12 mouse cellular contexts compared by ENCODE assay signal in the genomic region with DNA sequence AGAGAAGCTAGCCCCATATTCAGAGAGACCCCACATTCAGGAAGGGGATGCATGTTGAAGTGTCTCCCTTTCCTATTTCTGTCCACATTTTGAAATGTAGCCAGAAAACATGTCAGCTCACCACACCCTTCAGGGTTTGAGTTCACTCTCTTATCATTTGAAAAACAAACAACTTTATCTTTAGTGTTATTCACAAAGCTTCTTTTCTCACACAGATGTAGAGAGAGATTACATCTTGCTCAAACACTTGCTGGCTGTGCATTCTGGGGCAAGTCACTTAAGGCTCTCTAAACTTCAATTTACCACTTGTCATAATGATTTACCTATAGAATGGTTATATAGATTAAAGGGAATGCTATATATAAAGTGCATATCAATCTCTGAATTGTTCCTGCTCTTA.
"Had no signal": no experiment of that assay in that cellular context is flagged by ENCODE, and none has a peak within 500 bp of the region (broad histone marks: within the 10 kb centered on the region; RNA-seq: fewer than 3 reads in every experiment).

No protein-coding gene starts in this region.

- H3K4me1 ChIP-seq: limb, embryonic 13.5 days; midbrain, embryonic 12.5 days had no signal

- H3K4me2 ChIP-seq: limb, embryonic 13.5 days; midbrain, embryonic 12.5 days had no signal

- H3K9ac ChIP-seq: limb, embryonic 13.5 days; midbrain, embryonic 12.5 days had no signal

- H3K27me3 ChIP-seq: limb, embryonic 13.5 days; midbrain, embryonic 12.5 days had no signal

- H3K36me3 ChIP-seq: limb, embryonic 13.5 days; midbrain, embryonic 12.5 days had no signal

- H3K9me3 ChIP-seq: limb, embryonic 13.5 days; midbrain, embryonic 12.5 days had no signal

- DNase-seq: kidney, adult 11 months; kidney, adult 9 months; kidney, postnatal 4 days; left cerebral cortex, postnatal 4 days; lung, adult 18-20 months; lung, postnatal 36 days; right cerebral cortex, postnatal 14 days; thymus, postnatal 36 days had no signal

- H3K4me3 ChIP-seq: layer of hippocampus, adult 2 months; limb, embryonic 13.5 days; midbrain, embryonic 12.5 days had no signal

- H3K27ac ChIP-seq: kidney, postnatal 0 days; layer of hippocampus, adult 2 months; limb, embryonic 13.5 days; midbrain, embryonic 12.5 days had no signal
